Mouse (Mus musculus): Measurements from ENCODE around the gene Alox12.

- TF ChIP-seq CTCF (IDR thresholded peaks at IDR 0.05; ENCODE audit: low read depth): no peak
- TF ChIP-seq EP300 (IDR thresholded peaks at IDR 0.05; ENCODE audit: low read depth): no peak
Measured at GRCm38 (mm10) chr11:70225798-70226601, 29.2 kb downstream of the Alox12 start.

Data from heart, postnatal 0 days (tissue).